Mouse (Mus musculus) neural tube, embryonic 12.5 days (tissue): ENCODE results near the gene Ctc1. TPM values are rescaled to one million over a fixed set of nuclear protein-coding genes. Genes with fewer than 3 reads are reported as not detected.
A peak's percentile ranks its signal among the peaks of the same experiment; 100 is the strongest.

Experiments used
- ATAC-seq: fragments of 200-750 bp; cut with Nextera tagmentation; 2 replicates; pipeline ENCODE4 v1.8.0; 2017; ENCODE audit warnings: low read depth, mild to moderate bottlenecking, moderate TSS enrichment, moderate library complexity; ENCODE audit not compliant: low FRiP score
- H3K27ac ChIP-seq: fragments of 300-500 bp; sonication (generic); 2 replicates; pipeline ENCODE4 v1.5.1; 2016
- H3K27me3 ChIP-seq: fragments of 300-500 bp; sonication (generic); replicated peaks from 2 replicates; pipeline ENCODE4 v1.6.1; 2016; ENCODE audit warnings: mild to moderate bottlenecking
- H3K36me3 ChIP-seq: fragments of 300-500 bp; sonication (generic); 2 replicates; pipeline ENCODE4 v1.6.1; 2016; ENCODE audit warnings: mild to moderate bottlenecking
- H3K4me1 ChIP-seq: fragments of 300-500 bp; sonication (generic); 2 replicates; pipeline ENCODE4 v1.6.1; 2016
- H3K4me2 ChIP-seq: fragments of 300-500 bp; sonication (generic); replicated peaks from 2 replicates; pipeline ENCODE4 v1.6.1; 2016; ENCODE audit warnings: mild to moderate bottlenecking
- H3K4me3 ChIP-seq: fragments of 300-500 bp; sonication (generic); 2 replicates; pipeline ENCODE4 v1.5.1; 2016
- H3K9ac ChIP-seq: fragments of 300-500 bp; sonication (generic); 2 replicates; pipeline ENCODE4 v1.6.1; 2016; ENCODE audit warnings: mild to moderate bottlenecking
- H3K9me3 ChIP-seq: fragments of 300-500 bp; sonication (generic); 2 replicates; pipeline ENCODE4 v1.6.1; 2016; ENCODE audit warnings: mild to moderate bottlenecking
- WGBS: fragments of 180-500 bp; shearing (Covaris S2); methylation state at CpG from one replicate; pipeline ENCODE4 v1.1.7; 2016; 5-methylcytosine and 5-hydroxymethylcytosine counted together
- microRNA-seq: library from miRNA; unstranded; fragments of <30 nt; microRNA quantifications from one replicate; pipeline ENCODE4, GENCODE M21; 2017
- polyA plus RNA-seq: library from polyadenylated mRNA; unstranded; fragments of >200 nt; fragmentation: Nextera tagmentation; extraction: Ambion mirVana; gene quantifications from 2 replicates; pipeline ENCODE4 v1.2.1, GENCODE M21; 2016

Ctc1 gene
- polyA plus RNA-seq, 1 experiment from 2014 or later: 66.8 TPM

- WGBS: 48% methylated on average over 9 of the region's 9 CpGs
- Histone ChIP-seq H3K4me1 (peaks cover 14% of the 10 kb centered on the region; the same call in 1 of the 2 replicates), H3K36me3 (no peaks in the 10 kb centered on the region), H3K4me2 (no peak overlapping the region), H3K9me3 (no peaks in the 10 kb centered on the region), H3K9ac (no peak overlapping the region), H3K27ac (no peak overlapping the region), H3K4me3 (no peak overlapping the region), H3K27me3 (no peaks in the 10 kb centered on the region)
- no peak for ATAC-seq
These were observed 60.2 kb downstream of the Ctc1 start for GRCm38 (mm10) chr11:69075764-69076479.

GRCm38 (mm10) chr11:69076572-69076971 is 60.9 kb downstream of the Ctc1 start:
- H3K36me3 ChIP-seq: no peaks in the 10 kb centered on the region
- H3K27ac ChIP-seq: no peak overlapping the region
- H3K4me1 ChIP-seq: peaks cover 8% of the 10 kb centered on the region; the same call in 1 of the 2 replicates
- H3K4me3 ChIP-seq: no peak overlapping the region
- no peak for ATAC-seq
- no peaks in the 10 kb centered on the region for H3K9me3 ChIP-seq
- WGBS: 69% methylated on average over 5 of the region's 5 CpGs
- H3K4me2 ChIP-seq: no peak overlapping the region
- no peak overlapping the region for H3K9ac ChIP-seq
- H3K27me3 ChIP-seq: no peaks in the 10 kb centered on the region

DNA sequence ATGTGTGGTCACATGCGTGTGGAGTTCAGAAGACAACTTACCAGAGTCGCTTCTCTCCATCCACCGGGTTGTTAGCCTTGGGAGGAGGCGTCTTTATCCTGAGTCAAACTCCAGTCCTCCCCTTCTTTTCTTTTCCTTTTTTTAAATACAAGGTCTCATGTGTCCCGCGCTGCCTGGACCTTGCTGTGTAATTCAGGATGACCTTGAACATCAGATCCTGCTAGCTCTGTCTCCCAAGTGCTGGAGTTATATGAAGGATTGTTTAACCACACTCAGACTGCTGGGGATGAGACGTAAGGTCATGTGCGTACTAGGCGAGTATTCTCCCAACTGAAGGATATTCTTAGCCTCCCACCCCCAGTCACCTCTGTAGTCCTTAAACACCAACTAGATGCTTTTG is 61.6 kb downstream of the Ctc1 start:
- no peak for ATAC-seq
- H3K9me3 ChIP-seq: no peaks in the 10 kb centered on the region
- H3K36me3 ChIP-seq: no peaks in the 10 kb centered on the region
- no peak overlapping the region for H3K9ac ChIP-seq
- no peak overlapping the region for H3K4me3 ChIP-seq
- no peak overlapping the region for H3K27ac ChIP-seq
- 89% methylated on average over 9 of the region's 9 CpGs for WGBS
- no peak overlapping the region for H3K4me2 ChIP-seq
- H3K27me3 ChIP-seq: no peaks in the 10 kb centered on the region
- H3K4me1 ChIP-seq: peaks cover 2% of the 10 kb centered on the region; the same call in 1 of the 2 replicates

DNA sequence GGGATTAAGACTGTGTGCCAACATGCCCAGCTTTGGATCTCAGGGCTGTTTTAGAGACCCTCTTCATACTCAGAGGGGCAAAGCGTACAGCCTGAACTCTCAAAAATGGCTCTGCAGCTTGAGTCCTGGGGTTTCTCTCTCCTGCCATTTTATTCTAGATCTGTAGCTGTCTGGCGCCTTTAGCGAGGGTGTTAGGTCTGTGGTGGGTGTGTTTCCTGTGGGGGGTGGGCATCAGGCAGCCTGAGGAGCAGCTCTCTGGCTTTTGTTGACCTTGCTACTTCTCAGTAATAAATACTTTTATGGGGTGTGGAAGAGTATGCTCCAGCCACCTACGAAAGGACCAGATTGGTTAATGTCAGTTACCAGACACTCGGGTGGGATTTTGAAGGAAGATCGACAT is 62.3 kb downstream of the Ctc1 start:
- Histone ChIP-seq H3K9me3 (no peaks in the 10 kb centered on the region), H3K4me1 (no peaks in the 10 kb centered on the region), H3K27ac (no peak overlapping the region), H3K4me3 (no peak overlapping the region), H3K9ac (no peak overlapping the region), H3K36me3 (no peaks in the 10 kb centered on the region), H3K4me2 (no peak overlapping the region), H3K27me3 (no peaks in the 10 kb centered on the region)
- no peak for ATAC-seq
- WGBS: 73% methylated on average over 6 of the region's 6 CpGs

GRCm38 (mm10) chr11:69078805-69079438 is 63.2 kb downstream of the Ctc1 start:
- Histone ChIP-seq H3K4me3 (no peak overlapping the region), H3K36me3 (no peaks in the 10 kb centered on the region), H3K4me2 (no peak overlapping the region), H3K4me1 (no peaks in the 10 kb centered on the region), H3K9me3 (no peaks in the 10 kb centered on the region), H3K9ac (no peak overlapping the region), H3K27me3 (no peaks in the 10 kb centered on the region), H3K27ac (no peak overlapping the region)
- ATAC-seq: no peak
- 75% methylated on average over 5 of the region's 5 CpGs for WGBS

DNA sequence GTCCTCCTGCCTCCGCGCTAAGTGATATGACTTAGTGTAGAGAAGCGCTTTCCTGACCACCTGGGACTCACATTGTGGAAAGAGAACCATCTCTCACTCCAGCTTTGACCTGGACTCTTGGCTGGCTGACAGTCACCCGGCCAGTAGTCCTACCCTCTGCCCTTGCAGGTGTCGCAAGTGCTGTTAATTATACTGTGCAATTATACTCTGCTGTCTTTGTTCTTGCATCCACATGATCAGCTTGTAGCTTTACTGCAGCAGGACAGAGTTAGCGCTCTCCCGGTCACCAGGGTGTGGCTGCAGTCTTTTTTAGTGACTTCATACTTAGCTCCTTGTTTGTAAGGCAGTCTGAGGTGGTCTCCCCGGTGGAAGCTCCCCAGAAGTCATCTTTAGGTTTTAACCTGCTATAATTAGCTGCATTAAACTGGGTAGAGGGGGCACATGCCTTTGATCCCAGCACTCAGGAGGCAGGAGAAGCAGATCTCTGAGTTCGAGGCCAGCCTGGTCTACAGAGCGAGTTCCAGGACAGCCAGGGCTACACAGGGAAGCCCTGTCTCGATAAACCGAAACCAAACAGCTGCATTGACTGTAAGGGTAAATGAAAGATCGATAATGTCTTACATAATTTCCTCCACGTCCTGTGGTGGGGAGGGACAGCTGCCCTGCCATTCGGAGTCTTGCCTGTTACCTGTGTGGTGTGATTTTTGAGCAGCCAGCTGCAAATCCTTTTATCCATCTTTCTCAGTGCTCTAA is 64.6 kb downstream of the Ctc1 start:
- Histone ChIP-seq H3K4me2 (no peak overlapping the region), H3K36me3 (no peaks in the 10 kb centered on the region), H3K27me3 (no peaks in the 10 kb centered on the region), H3K9ac (no peak overlapping the region), H3K27ac (no peak overlapping the region), H3K4me1 (no peaks in the 10 kb centered on the region), H3K9me3 (no peaks in the 10 kb centered on the region), H3K4me3 (no peak overlapping the region)
- 82% methylated on average over 15 of the region's 15 CpGs for WGBS
- no peak for ATAC-seq

DNA sequence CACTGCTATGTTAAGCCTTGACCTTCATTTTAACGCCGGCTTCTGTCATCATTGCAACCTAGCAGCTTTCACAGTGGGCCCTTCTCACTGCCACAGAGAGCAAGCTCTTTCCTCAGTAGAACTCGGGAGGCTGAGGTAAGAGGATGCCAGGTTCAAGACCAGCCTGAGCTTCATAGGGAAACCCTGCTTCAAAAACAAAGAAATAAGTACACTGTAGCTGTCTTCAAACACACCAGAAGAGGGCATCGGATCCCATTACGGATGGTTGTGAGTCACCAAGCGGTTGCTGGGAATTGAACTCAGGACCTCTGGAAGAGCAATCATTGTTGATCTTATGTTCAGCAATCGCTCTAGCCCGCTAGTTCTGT is 65.1 kb downstream of the Ctc1 start:
- H3K36me3 ChIP-seq: no peaks in the 10 kb centered on the region
- no peak overlapping the region for H3K4me3 ChIP-seq
- no peak overlapping the region for H3K4me2 ChIP-seq
- WGBS: 90% methylated on average over 8 of the region's 8 CpGs
- no peaks in the 10 kb centered on the region for H3K4me1 ChIP-seq
- no peak overlapping the region for H3K27ac ChIP-seq
- no peaks in the 10 kb centered on the region for H3K27me3 ChIP-seq
- no peak for ATAC-seq
- no peaks in the 10 kb centered on the region for H3K9me3 ChIP-seq
- no peak overlapping the region for H3K9ac ChIP-seq

DNA sequence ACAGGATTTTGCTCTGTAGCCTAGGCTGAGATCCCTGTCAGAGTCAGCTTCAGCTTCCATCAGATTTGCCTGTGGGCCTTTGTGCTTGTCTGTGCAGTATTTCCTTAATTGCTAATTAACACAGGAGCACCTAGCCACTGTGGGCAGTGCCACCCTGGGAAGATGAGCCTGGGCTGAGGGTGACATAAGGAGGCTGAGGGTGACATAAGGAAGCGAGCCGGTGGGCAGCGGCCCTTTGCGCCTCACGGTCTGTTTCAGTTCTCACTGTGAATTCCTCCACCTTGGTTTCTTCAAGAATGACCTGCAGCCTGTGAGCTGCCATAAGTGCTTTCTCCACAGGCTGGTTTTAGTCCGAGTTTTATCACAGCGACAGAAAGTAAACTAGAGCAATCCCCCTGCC is 65.9 kb downstream of the Ctc1 start:
- 88% methylated on average over 7 of the region's 7 CpGs for WGBS
- no peak for ATAC-seq
- H3K27ac ChIP-seq: no peak overlapping the region

GRCm38 (mm10) chr11:69085608-69086007 is 69.9 kb downstream of the Ctc1 start:
- Histone ChIP-seq H3K4me2 (no peak overlapping the region), H3K4me1 (peaks cover 22% of the 10 kb centered on the region), H3K36me3 (0 out of 2 replicates have a peak, but pooled peaks cover 7% of the 10 kb centered on the region), H3K4me3 (no peak overlapping the region), H3K27ac (no peak overlapping the region), H3K27me3 (no peaks in the 10 kb centered on the region), H3K9me3 (no peaks in the 10 kb centered on the region), H3K9ac (no peak overlapping the region)
- no peak for ATAC-seq
- WGBS: 70% methylated on average over 6 of the region's 6 CpGs

More for the DNA sequence above, 65.9 kb downstream of the Ctc1 start:
- H3K9me3 ChIP-seq: no peaks in the 10 kb centered on the region
- no peaks in the 10 kb centered on the region for H3K4me1 ChIP-seq
- no peak overlapping the region for H3K9ac ChIP-seq
- H3K36me3 ChIP-seq: no peaks in the 10 kb centered on the region
- H3K27me3 ChIP-seq: no peaks in the 10 kb centered on the region
- H3K4me3 ChIP-seq: no peak overlapping the region
- no peak overlapping the region for H3K4me2 ChIP-seq

Small RNAs within 50 kb of the gene (microRNA-seq; reads per million reads assigned to microRNA genes)
- gene Mir3062: 7.6 reads per million, percentile 20 among the genes with 10 or more reads in this experiment

Other genes with a start within 250 kb of the Ctc1 start
- 80.4 and 81.5 TPM in 2 replicates for gene Ndel1, start 144.1 kb upstream of the Ctc1 start, polyA plus RNA-seq
- 0.05 TPM in 1 of 2 replicates, not detected in the other for gene Rnf222, start 127.4 kb upstream of the Ctc1 start, polyA plus RNA-seq
- gene Rpl26, start 114.3 kb upstream of the Ctc1 start, polyA plus RNA-seq: 732 and 743 TPM in 2 replicates
- not detected in 2 replicates for gene Odf4, start 88.8 kb upstream of the Ctc1 start, polyA plus RNA-seq
- 8.9 and 10.5 TPM in 2 replicates for gene Arhgef15, start 58.4 kb upstream of the Ctc1 start, polyA plus RNA-seq
- gene Slc25a35, start 47.8 kb upstream of the Ctc1 start, polyA plus RNA-seq: 1.9 and 2.5 TPM in 2 replicates
- gene Rangrf, start 40.7 kb upstream of the Ctc1 start, polyA plus RNA-seq: 37.4 and 42.2 TPM in 2 replicates
- 26.3 and 30.9 TPM in 2 replicates for gene Pfas, start 7.5 kb upstream of the Ctc1 start, polyA plus RNA-seq
- gene Aurkb, start 29.7 kb downstream of the Ctc1 start, polyA plus RNA-seq: 95.5 and 98.4 TPM in 2 replicates
- gene Borcs6, start 43.8 kb downstream of the Ctc1 start, polyA plus RNA-seq: 17.9 and 18.9 TPM in 2 replicates
- gene Tmem107, start 54.9 kb downstream of the Ctc1 start, polyA plus RNA-seq: 36.1 and 39.8 TPM in 2 replicates
- gene Vamp2, start 72.6 kb downstream of the Ctc1 start, polyA plus RNA-seq: 149 and 174 TPM in 2 replicates
- gene Per1, start 79.3 kb downstream of the Ctc1 start, polyA plus RNA-seq: 7.4 and 9.0 TPM in 2 replicates
- 0.28 TPM in 2 replicates for gene Hes7, start 104.5 kb downstream of the Ctc1 start, polyA plus RNA-seq
- not detected in 2 replicates for gene 9130213A22Rik, start 106.7 kb downstream of the Ctc1 start, polyA plus RNA-seq
- 0.65 TPM in 1 of 2 replicates, not detected in the other for gene Aloxe3, start 110.0 kb downstream of the Ctc1 start, polyA plus RNA-seq
- 0.20 TPM in 1 of 2 replicates, not detected in the other for gene Alox12b, start 141.1 kb downstream of the Ctc1 start, polyA plus RNA-seq
- 0.09 TPM in 1 of 2 replicates, not detected in the other for gene Alox8, start 181.9 kb downstream of the Ctc1 start, polyA plus RNA-seq
- gene Gucy2e, start 221.1 kb downstream of the Ctc1 start, polyA plus RNA-seq: 0.10 and 0.17 TPM in 2 replicates